Mouse (Mus musculus) limb, embryonic 14.5 days (tissue): ENCODE results near the gene Kcne3. TPM values are rescaled to one million over a fixed set of nuclear protein-coding genes. Genes with fewer than 3 reads are reported as not detected.
A peak's percentile ranks its signal among the peaks of the same experiment; 100 is the strongest.

ENCODE experiments used
- ATAC-seq: fragments of 200-750 bp; cut with Nextera tagmentation; 2 replicates; pipeline ENCODE4 v1.8.0; 2017; ENCODE audit warnings: low read depth, moderate number of reproducible peaks, moderate TSS enrichment; ENCODE audit not compliant: low FRiP score
- DNase-seq: peaks from one replicate; pipeline ENCODE4 v3.0.0-alpha.2; 2015; ENCODE audit warnings: low spot score
- H3K27ac ChIP-seq: fragments of 300-500 bp; sonication (generic); replicated peaks from 2 replicates; pipeline ENCODE4 v1.5.1; 2014; ENCODE audit warnings: low read depth, mild to moderate bottlenecking, low read length, moderate library complexity, mixed read lengths
- H3K27me3 ChIP-seq: fragments of 300-500 bp; sonication (generic); 2 replicates; pipeline ENCODE4 v1.6.1; 2014; ENCODE audit warnings: low read length, mixed read lengths; ENCODE audit not compliant: control insufficient read depth, insufficient read depth
- H3K36me3 ChIP-seq: fragments of 300-500 bp; sonication (generic); 2 replicates; pipeline ENCODE4 v1.6.1; 2014; ENCODE audit warnings: mild to moderate bottlenecking, low read length, moderate library complexity, mixed read lengths; ENCODE audit not compliant: control insufficient read depth, insufficient read depth
- H3K4me1 ChIP-seq: fragments of 300-500 bp; sonication (generic); 2 replicates; pipeline ENCODE4 v1.6.1; 2014; ENCODE audit warnings: antibody characterized with exemption, low read length, mixed read lengths; ENCODE audit not compliant: control insufficient read depth, insufficient read depth
- H3K4me2 ChIP-seq: fragments of 300-500 bp; sonication (generic); replicated peaks from 2 replicates; pipeline ENCODE4 v1.6.1; 2014; ENCODE audit warnings: low read depth, mild to moderate bottlenecking, low read length, moderate library complexity; ENCODE audit not compliant: severe bottlenecking
- H3K4me3 ChIP-seq: fragments of 300-500 bp; sonication (generic); replicated peaks from 2 replicates; pipeline ENCODE4 v1.5.1; 2014; ENCODE audit warnings: low read length
- H3K9ac ChIP-seq: fragments of 300-500 bp; sonication (generic); 2 replicates; pipeline ENCODE4 v1.6.1; 2014; ENCODE audit warnings: mild to moderate bottlenecking, low read depth, low read length, moderate library complexity; ENCODE audit not compliant: severe bottlenecking
- H3K9me3 ChIP-seq: fragments of 300-500 bp; sonication (generic); 2 replicates; pipeline ENCODE4 v1.6.1; 2016; ENCODE audit warnings: low read length; ENCODE audit not compliant: control insufficient read depth
- POLR2A ChIP-seq: fragments of 200-500 bp; IDR thresholded peaks from 2 replicates; pipeline ENCODE4 v1.8.0; 2012; ENCODE audit warnings: inconsistent platforms, mild to moderate bottlenecking, moderate library complexity, borderline replicate concordance; ENCODE audit not compliant: insufficient read depth, insufficient read length; ENCODE audit errors: extremely low read depth
- WGBS: fragments of 180-500 bp; shearing (Covaris S2); extraction: QIAGEN DNeasy Blood & Tissue Kit; methylation state at CpG from one replicate; pipeline ENCODE4 v1.1.7; 2014; 5-methylcytosine and 5-hydroxymethylcytosine counted together
- polyA plus RNA-seq, 2 experiments: library from polyadenylated mRNA; depleted of rRNA in 1 of 2; stranded (reverse) in 1 of 2; unstranded in 1 of 2; fragments of >200 nt; fragmentation: Nextera tagmentation in 1 of 2; extraction: Ambion mirVana in 1 of 2; gene quantifications; 2 replicates each; pipeline versions ENCODE4 v1.2.1 to v1.2.3; 2012 to 2014

Gene Kcne3
- polyA plus RNA-seq, 2 experiments = 10.7 to 17.3 TPM

GRCm38 (mm10) chr7:100181176-100181575, 4.9 kb downstream of the Kcne3 start:
- Histone ChIP-seq H3K9ac (no peak overlapping the region), H3K4me1 (peaks cover 8% of the 10 kb centered on the region), H3K9me3 (no peaks in the 10 kb centered on the region), H3K4me2 (no peak overlapping the region), H3K27ac (no peak overlapping the region), H3K4me3 (no peak overlapping the region), H3K27me3 (peaks cover 31% of the 10 kb centered on the region), H3K36me3 (no peaks in the 10 kb centered on the region)
- 100% methylated on average over 2 of the region's 2 CpGs for WGBS
- no peak for TF ChIP-seq POLR2A
- DNase-seq = no peak
- no peak for ATAC-seq

DNA sequence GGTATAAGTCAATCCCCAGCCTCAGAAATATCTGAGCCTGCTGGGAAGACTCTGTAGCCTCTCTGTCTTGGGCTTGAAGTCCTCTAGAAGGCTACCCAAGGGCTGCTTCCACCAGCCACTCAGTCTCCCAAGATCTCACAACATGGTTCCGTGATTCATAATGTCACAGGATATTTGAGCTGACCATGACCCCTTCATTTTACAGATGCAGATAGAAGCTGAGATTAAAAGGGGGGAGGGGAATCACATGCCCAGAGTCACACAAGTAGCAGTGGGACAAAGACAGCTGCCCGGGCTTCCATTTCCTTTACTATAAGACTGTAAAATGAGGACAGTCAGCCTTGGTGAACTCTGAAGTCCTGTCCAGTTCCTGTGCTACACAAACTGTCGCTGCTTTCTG, 5.3 kb downstream of the Kcne3 start:
- H3K4me1 ChIP-seq = peaks cover 8% of the 10 kb centered on the region
- WGBS = 68% methylated on average over 3 of the region's 3 CpGs

DNA sequence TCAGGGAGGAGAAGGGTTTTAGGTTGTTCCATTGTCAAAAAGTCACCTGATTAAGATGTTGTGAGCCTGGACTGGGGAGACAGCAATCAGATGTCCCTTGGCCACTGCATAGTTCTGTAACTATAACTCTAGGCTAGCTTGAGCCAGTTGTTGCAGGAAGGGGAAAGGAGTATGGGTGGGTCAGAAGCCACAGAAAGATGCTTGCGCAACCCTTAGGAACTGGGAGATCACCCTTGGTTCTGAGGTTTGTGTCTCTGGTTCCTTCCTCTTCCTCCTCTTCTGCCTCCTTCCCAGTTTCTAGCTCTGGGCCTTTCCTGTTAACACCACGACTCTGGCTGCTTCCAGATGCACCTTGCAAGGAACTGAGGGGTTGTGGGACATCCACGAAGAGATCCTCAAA, 6.1 kb downstream of the Kcne3 start:
- no peak for ATAC-seq
- 82% methylated on average over 3 of the region's 3 CpGs for WGBS

More for the DNA sequence above, 5.3 kb downstream of the Kcne3 start:
- ATAC-seq (no peak), DNase-seq (no peak)
- no peak overlapping the region for H3K9ac ChIP-seq
- no peak for TF ChIP-seq POLR2A
- no peaks in the 10 kb centered on the region for H3K9me3 ChIP-seq
- H3K27ac ChIP-seq = no peak overlapping the region
- peaks cover 31% of the 10 kb centered on the region for H3K27me3 ChIP-seq
- no peak overlapping the region for H3K4me3 ChIP-seq
- no peaks in the 10 kb centered on the region for H3K36me3 ChIP-seq
- no peak overlapping the region for H3K4me2 ChIP-seq

DNA sequence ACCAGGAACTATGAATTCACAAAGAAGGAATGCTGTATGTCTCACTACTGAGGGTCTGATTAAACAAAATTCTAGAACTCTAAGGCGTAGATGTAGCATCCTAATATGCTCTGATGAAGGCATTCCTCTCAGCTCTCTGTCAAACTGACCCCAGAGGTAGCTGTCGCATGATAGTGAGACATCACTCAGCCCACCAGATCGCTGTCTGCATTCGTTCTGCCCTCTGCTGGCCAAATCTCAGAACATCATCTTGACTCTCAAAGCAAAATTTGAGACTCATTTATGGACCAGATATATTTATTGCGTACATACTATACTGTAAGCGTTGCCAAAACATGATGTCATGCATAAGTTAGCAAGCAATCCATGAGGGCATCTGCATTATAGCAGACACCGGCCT, 11.3 kb downstream of the Kcne3 start:
- 24% methylated on average over 7 of the region's 7 CpGs for WGBS
- Histone ChIP-seq H3K4me3 (no peak overlapping the region), H3K4me2 (no peak overlapping the region), H3K36me3 (no peaks in the 10 kb centered on the region), H3K27me3 (no peaks in the 10 kb centered on the region), H3K9me3 (no peaks in the 10 kb centered on the region), H3K27ac (no peak overlapping the region), H3K9ac (no peak overlapping the region), H3K4me1 (peaks cover 2% of the 10 kb centered on the region; the same call in 1 of the 2 replicates)
- TF ChIP-seq POLR2A = no peak
- ATAC-seq = 0 out of 2 replicates have a peak, but pooled peaks have one; percentile 23
- peak; percentile 66 for DNase-seq

More for the DNA sequence above, 6.1 kb downstream of the Kcne3 start:
- H3K4me3 ChIP-seq = no peak overlapping the region
- peaks cover 24% of the 10 kb centered on the region for H3K27me3 ChIP-seq
- no peaks in the 10 kb centered on the region for H3K9me3 ChIP-seq
- DNase-seq = no peak
- peaks cover 8% of the 10 kb centered on the region for H3K4me1 ChIP-seq
- H3K27ac ChIP-seq = no peak overlapping the region
- H3K9ac ChIP-seq = no peak overlapping the region
- H3K36me3 ChIP-seq = no peaks in the 10 kb centered on the region
- TF ChIP-seq POLR2A = no peak
- H3K4me2 ChIP-seq = no peak overlapping the region

DNA sequence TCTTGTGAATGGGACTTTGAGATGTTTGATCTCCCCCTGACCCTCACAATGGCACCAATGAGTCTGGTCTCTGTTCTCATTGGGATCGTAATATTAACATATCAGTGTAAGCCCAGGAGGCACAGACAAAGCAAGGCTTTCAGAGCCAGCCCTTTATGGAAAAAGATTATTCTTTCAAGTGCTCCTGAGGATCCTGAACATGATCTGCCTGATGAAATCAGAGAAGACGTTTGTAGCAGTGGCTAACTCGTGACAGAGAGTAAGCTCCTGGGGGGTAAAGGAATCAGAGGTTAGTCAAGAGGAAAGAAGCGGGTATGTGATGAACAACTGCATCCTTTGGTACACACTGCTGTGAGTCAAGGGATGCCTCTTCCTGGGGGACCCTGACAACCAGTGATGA, 13.9 kb downstream of the Kcne3 start:
- ATAC-seq (no peak), DNase-seq (no peak)
- 33% methylated on average over 4 of the region's 4 CpGs for WGBS
- H3K9me3 ChIP-seq = no peaks in the 10 kb centered on the region
- H3K4me2 ChIP-seq = no peak overlapping the region
- no peak for TF ChIP-seq POLR2A
- no peaks in the 10 kb centered on the region for H3K27me3 ChIP-seq
- no peaks in the 10 kb centered on the region for H3K36me3 ChIP-seq
- no peak overlapping the region for H3K27ac ChIP-seq
- no peak overlapping the region for H3K4me3 ChIP-seq
- H3K9ac ChIP-seq = no peak overlapping the region
- peaks cover 2% of the 10 kb centered on the region; the same call in 1 of the 2 replicates for H3K4me1 ChIP-seq

DNA sequence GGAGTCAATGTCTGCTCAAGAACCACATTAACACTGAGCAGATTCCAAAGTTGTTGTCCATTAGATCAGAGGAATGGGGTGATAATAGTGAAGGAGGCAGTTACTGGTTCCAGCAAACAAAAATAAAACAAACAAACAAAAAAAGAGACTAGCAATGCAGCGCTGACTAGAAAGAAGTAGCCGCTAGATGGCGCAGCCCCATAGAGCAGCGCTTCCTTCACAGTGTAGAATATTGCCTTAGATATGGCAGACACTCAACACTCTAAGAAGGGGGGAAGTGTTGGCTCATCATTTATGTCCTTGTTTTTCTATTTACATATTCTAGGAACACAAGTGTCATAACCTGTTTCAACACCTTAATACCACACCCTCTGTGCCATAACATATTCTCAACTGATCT, 14.5 kb downstream of the Kcne3 start:
- no peak overlapping the region for H3K27ac ChIP-seq
- no peak overlapping the region for H3K4me3 ChIP-seq
- H3K9me3 ChIP-seq = no peaks in the 10 kb centered on the region
- TF ChIP-seq POLR2A = no peak
- H3K27me3 ChIP-seq = no peaks in the 10 kb centered on the region
- H3K9ac ChIP-seq = no peak overlapping the region
- H3K4me1 ChIP-seq = peaks cover 2% of the 10 kb centered on the region; the same call in 1 of the 2 replicates
- WGBS = 6% methylated on average over 4 of the region's 4 CpGs
- DNase-seq = peak; percentile 73
- no peaks in the 10 kb centered on the region for H3K36me3 ChIP-seq
- no peak overlapping the region for H3K4me2 ChIP-seq
- no peak for ATAC-seq
